Mouse (Mus musculus): Measurements from ENCODE around the gene Fam208a.
A peak's percentile ranks its signal among the peaks of the same experiment; 100 is the strongest.

The Fam208a gene

DNA sequence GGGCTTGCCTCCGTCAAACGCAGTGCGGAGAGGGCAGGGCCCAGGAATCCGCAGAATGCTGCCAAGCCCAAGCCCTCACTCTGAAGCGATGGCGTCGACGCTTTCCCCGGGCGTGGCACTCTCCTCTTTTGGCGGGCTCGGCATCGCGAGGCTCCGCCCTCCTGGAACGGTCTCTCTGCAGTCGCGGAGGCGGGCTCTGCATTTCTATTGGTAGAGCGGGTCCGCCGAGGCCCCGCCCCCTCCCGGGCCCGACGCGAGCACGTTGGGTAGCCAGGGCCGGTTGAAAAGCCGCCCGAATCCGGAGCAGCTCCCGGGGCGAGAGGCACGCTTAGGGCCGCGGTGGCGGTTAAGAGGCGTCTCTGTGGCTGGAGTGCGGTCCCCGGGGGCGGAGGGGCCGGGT is at the start of gene Fam208a:
Gene Fam208a, plus strand, starts transcription at position 262 of the 400 bp plus-strand sequence.
- peak; percentile 93 for DNase-seq (ENCODE audit: low spot score)

DNA sequence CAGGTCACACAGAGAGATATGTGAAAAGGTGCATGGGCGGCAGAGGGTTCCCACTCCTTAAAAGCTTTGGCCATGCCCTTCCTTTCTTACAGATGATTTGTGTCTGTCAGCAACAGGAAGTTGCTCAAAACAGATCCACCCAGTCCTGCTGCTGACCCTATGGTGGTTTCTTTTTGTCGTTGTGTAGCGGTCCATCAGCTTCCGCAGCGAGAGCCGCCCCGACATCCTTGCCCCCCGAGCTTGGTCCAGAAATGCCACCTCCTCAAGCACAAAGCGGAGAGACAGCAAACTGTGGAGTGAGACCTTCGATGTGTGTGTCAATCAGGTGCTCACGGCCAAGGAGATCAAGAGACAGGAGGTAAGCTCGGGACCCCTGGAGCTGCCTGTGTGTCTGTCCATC is 49.2 kb upstream of the Fam208a start:
- no peak for DNase-seq (ENCODE audit: low spot score)

DNA sequence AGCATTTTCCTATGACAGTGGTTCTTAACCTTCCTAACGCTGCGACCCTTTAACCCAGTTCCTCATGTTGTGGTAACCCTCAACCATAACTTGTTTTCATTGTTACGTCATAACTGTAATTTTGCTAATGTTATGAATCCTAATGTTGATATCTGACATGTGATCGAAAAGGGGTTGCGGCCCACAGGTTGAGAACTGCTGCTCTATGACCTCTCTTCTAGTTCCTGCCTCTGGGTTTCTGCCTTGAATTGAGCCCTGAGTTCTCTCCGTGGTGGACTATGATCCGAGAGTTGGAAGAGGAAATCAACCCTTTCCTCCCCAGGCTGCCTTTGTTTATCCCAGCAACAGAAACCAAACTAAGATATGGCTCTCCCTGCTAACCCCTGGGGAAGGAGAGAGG is 47.2 kb upstream of the Fam208a start:
- DNase-seq (ENCODE audit: low spot score), result no peak

DNA sequence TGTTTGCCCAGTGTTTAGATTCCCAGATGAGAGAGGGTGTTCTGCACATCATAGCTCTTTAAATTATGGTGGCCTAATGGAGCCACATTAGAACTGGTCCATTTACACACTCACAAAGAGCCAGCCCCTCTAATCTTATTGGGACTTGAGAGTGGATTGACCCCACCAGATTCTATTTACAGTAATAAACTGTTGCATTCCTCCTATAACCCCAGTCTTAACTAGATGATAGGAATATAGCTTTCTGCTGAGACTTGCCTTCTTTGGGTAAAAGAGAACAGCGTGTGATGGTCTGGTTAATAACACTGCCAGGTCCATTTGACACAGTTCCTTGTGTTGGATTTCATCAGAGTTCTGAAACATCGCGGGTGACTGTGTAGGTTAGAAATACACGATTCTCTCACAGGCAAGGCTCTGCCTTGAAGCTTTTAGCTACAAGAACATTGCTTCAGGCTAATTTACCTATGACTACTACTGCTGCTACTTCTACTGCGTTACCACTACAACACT is 45.3 kb upstream of the Fam208a start:
- DNase-seq (ENCODE audit: low spot score), result no peak

DNA sequence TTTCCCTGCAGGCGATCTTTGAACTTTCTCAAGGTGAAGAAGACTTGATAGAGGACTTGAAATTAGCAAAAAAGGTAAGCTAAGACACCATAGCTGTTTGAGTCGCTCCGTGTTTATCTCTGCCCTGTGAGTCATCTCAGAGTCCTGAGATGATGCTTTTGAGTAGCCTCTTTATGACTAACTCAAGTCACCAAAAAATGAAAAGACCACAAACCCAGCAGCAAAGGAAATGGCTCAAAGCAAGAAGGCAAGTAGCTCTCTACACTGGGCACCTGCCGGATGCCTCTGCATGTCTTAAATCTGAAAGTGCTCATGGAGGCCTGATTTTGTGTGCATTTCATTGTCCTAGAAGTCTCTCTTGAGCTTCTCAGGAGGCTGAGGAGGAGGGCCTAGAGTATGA is 44.5 kb upstream of the Fam208a start:
- DNase-seq (ENCODE audit: low spot score), result no peak

DNA sequence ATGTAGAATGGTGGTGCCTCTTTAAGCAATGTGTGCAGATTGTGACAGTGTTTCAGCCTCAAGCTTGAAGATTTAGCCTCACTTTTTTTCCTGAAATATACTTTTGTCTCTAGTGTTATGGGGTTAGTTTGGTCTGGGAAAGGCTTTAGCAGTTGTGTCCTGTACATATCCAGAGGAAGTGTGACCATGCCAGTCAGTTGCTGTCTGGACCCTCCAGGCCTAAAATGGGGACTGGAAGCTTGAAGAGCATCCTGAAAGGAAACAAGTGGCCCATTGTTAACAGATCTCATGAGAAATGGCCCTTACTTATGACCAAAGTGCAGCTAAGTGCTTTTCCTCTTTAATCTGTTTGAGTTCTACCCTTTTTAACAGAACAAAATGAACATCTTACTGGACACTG is 40.0 kb upstream of the Fam208a start:
- no peak for DNase-seq (ENCODE audit: low spot score)

DNA sequence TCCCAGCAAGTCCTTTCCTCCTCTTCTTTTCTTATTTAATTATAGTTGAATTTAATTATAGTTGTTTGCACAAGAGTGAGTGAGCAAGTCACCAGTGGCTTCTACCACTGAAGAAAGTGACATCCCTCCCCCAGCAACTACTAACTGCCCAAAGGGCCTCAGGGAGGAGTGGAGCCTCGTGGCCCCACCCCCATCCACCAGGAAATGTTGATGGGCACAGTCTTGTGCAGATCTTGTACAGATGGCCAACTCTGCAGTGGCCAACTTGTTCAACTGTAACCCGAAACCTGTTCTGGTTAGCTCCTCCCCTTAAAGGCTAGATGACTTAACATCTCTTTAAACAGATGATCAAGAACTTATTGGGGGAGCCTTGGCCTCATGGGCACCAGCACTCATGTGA is 38.9 kb upstream of the Fam208a start:
- DNase-seq (ENCODE audit: low spot score), result no peak

DNA sequence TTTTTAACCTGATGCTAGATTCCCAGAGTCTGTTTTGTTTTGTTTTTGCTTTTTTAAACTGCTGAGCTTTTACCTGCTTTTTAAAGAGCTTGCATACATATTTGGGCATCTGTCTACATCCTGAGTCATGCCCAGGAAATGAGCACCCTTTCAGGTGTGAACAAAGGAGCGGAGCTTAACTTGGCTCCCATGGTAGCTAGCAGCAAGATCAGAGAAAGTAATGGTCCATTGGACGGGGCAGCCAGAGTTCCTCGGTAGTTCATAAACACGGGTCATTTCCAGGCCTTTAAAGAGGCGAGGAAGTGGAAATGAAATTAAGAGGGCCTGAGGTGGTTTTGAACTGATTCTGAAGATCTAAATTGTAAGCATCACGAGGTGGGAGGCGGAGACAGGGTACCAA is 38.0 kb upstream of the Fam208a start:
- DNase-seq (ENCODE audit: low spot score), result no peak

DNA sequence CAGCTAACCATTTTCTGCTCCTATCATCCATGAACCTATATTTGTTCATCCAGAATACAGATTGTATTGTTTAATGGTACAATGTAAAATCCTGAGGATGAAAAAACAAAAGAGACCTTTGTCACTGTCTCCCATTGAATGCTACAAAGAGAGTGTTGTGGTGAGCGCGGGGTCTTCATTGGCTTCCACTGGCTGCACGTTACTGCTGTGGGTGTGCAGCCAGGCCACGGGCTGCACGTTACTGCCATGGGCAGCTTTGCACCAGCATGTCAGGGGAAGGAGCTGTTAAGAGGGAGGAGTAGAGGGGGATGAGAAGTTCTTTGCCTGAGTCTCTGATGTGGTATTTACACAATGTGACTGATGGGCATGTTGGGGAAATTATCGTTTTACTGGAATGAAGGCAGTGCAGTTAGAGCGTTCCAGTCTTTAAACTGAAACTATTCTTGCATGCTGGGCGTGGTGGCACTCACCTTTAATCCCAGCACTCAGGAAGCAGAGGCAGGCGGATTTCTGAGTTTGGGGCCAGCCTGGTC is 36.8 kb upstream of the Fam208a start:
- no peak for DNase-seq (ENCODE audit: low spot score)

DNA sequence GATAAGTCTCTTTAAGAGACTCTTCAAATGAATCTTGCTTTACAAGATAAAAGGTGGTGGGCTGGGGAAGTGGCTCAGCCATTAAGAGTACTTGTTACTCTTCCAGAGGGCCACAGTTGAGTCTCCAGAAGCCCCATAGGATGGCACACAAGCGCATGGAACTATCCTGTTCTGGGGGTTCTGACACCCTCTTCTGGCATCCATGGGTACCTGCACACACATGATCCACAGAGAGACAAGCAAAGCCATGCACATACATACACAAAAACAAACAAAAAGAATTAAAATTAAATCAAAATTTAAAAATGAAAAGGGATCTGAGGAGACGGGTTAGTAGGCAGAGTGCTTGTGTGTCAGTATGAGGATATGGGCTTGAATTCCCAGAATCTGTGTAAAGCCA is 36.0 kb upstream of the Fam208a start:
- no peak for DNase-seq (ENCODE audit: low spot score)

DNA sequence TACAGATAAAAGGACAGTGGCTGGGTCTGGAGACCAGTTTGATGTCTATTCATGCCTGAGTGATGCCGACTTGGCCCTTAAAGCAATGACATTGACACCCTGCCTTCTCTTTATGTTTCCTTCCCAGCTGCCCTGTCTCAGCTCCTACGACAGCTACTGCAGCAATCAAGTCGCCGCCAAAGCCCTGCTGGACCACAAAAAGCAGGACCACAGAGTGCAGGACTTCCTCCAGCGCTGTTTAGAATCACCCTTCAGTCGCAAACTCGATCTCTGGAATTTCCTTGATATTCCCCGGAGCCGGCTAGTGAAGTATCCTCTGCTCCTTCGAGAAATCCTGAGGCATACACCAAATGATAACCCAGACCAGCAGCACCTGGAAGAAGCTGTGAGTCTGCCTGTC is 34.8 kb upstream of the Fam208a start:
- DNase-seq (ENCODE audit: low spot score), result no peak

DNA sequence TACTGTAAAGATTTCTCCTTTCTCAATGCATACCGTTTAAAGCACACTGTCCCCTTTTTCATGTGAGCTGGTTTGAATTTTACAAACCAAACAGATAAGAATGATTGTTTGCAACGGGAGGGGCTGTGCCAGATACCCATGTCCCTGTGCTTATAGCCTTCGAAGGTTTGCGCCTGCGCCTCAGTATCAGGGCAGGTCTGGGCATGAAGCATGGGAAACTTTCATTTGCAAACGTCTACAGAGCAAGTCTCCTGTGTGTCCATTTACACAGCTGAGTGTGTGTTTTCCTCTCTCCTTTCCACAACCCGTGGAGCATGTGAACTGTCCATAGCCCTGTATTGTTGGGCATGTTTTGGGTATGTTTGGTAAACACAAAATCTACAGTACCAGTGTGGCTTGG is 32.2 kb upstream of the Fam208a start:
- DNase-seq (ENCODE audit: low spot score), result no peak

DNA sequence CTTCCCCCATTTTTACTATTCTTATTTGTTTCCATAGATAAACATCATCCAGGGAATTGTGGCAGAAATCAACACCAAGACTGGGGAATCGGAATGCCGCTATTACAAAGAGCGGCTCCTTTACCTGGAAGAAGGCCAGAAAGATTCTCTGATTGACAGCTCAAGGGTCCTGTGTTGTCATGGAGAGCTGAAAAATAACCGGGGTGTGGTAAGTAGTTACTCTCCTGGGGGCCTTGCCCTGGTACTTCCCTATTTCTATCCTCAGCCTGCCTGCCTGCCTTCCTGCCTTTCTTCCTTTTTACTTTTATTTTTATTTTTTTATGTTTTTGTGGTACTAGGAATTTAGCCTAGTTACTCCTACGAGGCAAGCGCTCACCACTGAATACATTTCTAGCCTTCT is 31.1 kb upstream of the Fam208a start:
- DNase-seq (ENCODE audit: low spot score), result no peak

DNA sequence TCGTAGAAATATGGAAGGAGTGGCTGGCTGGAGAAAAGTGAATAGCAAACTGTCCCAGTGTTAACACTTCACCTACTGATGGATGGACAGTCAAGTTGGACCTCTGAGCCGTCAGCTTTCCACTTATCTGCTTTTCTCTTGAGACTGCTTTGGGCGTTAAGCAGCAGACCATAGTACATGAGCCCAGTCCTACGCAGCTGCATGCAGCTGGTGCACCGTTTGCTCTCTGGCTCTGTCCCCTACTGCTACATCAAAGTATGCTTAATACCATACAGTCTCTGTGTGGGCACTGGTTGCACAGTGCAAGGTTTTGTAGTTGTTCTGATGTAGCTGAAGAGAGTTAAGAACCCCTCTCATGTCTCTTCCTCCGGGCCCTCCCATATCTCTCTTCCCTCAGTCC is 28.1 kb upstream of the Fam208a start:
- DNase-seq (ENCODE audit: low spot score), result no peak

DNA sequence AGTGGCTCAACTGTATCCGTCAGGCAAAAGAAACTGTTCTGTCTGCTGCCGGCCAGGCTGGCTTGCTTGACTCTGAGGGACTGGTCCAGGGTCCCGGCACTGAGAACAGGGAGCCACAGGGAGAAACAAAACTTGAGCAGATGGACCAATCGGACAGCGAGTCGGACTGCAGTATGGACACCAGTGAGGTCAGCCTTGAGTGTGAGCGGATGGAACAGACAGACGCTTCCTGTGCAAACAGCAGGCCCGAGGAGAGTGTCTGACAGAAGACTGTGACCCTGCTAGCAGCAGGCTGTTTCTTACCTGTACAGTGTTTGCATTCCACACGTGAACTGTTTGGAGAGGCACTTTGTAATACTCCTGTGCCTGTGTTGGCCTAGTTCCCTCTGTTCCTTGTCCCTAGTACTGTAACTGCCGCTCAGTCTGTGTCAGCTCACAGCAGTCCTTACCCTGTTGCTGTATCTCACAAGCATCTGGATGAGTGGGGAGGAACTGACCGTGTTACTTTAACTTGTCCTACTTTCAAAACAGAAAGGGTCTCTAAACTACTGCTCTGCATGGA is 26.8 kb upstream of the Fam208a start:
- DNase-seq (ENCODE audit: low spot score), result no peak

DNA sequence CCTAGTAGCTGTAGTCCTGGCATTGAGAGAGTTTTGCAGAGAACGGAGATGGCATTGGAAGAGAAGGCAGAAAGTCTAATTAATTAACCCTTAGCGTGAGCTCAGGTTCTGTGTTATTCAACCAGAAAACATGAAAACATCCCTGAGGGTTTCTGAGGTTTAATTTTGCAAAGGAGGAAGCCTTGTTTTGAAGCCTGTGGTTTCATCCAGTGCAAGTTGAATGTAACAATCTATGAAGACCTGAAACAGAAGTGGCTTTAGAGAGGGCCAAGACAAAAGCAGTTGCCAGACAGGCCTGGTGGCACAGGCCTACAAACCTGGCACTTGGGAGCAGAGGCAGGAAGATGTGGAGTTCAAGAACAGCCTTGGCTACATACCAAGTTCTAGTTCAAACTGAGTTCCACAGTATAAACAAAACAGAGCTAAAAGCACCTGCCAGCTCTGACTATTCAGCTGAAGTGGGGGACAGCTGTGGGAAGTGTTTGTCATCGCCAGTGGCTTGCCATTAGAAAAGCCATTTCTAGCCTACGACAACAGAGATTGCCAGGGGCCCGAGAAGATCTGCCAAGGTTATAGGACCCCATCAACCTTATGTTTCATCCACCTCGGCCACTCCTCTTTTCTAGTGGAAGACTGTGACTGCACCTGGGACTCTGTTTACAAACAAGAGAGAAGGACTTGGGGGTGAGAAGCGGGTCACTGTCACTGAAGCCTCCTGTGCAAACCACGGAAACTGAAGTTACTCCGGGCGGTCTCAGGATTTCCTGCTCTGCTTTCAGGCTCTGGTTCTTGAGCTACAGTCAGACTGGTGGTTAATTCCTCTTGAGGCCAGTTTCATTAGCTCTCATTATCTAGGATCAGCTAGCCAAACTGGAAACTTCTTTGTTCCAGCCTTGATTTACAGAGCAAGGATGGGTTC is 26.0 kb upstream of the Fam208a start:
- no peak for DNase-seq (ENCODE audit: low spot score)

DNA sequence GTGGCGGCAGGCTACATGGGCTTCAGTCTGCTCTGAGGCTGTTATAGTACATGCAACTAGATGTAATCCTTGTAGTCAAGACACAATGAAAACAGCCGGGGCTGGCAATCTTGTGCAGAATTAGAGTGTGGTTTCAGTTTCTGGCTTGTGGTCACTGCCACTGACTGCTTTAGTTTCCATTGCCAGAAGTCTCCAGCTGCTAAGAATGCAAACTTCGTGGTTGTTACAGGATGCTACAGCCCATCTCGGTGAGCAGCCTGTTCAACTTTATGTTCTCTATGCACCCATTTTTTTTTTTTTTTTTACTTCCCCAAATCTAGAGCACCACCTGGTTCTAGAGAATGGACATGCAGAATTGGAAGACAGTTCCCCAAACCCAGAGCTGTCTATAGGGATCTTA is 23.2 kb upstream of the Fam208a start:
- no peak for DNase-seq (ENCODE audit: low spot score)

DNA sequence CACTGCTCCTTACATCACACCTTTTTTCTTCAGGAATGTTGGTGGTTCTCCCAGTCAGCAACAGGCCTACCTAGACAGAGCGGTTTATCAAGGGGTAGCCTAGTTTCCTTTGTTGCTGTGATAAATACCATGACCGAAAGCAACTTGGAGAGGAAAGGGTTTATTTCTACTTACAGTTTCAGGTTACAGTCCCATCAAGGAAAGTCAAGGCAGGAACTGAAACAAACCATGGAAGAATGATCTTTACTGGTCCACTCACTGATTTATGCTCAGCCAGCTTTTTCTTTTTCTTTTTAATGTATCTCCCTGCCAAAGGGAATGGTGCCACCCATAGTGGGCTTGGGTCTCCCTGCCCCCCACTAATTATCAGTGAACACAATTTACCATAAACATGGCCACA is 22.7 kb upstream of the Fam208a start:
- no peak for DNase-seq (ENCODE audit: low spot score)

DNA sequence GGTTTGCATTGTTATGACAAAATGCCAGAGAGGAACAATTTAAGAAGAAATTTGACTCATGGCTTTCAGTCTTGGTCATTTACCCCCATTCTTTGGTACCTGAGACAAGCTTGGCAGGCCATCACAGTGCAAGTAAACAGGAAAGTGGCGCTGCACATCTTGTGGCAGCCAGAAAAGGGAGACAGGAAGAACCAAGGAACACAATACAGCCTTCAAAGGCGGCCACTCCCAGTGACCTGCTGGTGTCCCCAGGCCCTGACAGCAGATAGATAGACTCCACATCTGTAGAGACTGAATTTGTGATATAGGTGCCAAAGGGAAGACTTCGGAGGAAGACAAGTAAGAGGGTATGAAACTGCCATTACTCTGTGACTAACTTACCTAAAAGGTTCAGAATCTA is 20.4 kb upstream of the Fam208a start:
- no peak for DNase-seq (ENCODE audit: low spot score)

DNA sequence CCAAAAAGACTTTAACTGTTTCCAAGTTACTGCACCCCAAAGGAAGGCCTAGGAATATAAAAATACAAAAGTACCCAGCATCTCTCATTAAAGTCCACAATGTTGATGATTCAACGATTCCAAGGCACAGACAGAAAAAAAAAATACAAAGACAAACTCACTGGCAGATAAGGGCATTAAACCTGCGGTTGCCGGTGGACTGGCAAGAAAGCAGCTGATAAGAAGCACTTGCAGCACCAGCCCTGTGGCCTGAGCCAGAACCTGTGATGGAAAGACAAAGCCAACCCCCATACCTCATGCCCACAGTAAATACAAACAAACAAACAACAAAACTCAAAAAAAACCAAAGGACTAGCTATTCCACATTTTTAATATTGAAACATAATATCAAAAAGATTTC is 19.0 kb upstream of the Fam208a start:
- no peak for DNase-seq (ENCODE audit: low spot score)

DNA sequence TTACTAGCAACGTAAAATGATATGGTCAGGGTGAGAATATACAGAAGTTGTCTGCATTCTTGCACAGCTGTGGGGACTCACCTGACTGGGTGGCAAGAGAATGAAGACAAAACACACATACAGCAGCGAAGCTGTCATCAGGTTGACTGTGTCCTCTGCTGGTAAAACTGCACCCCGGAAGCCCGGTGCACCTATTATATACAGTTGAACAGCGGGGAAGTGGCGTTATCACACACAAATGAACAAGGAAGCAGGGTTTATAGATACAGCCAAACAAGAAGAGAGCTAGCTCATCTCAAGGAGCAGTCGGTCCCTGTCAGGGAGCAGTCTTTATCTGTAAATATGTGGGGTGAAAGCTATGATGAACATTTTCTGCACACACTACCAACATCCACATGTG is 17.1 kb upstream of the Fam208a start:
- no peak for DNase-seq (ENCODE audit: low spot score)

DNA sequence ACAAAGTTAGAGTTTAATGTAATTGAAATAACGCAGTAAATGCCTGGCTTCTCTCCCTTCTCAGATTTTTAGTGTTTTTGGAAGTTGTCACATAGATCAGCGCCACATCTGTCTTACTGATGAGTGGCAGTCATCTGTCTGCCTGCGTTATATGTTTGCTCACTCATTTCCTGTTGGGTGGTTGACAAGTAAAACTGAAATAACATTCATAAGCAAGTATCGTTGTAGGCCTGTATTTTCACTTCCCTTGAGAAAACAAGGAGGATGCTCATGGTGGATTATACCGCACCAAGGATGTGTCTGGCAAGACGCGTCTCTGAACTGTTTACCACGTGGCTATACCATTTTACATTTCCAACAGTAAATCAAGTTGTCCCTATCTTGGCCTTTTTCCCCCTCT is 15.9 kb upstream of the Fam208a start:
- no peak for DNase-seq (ENCODE audit: low spot score)

DNA sequence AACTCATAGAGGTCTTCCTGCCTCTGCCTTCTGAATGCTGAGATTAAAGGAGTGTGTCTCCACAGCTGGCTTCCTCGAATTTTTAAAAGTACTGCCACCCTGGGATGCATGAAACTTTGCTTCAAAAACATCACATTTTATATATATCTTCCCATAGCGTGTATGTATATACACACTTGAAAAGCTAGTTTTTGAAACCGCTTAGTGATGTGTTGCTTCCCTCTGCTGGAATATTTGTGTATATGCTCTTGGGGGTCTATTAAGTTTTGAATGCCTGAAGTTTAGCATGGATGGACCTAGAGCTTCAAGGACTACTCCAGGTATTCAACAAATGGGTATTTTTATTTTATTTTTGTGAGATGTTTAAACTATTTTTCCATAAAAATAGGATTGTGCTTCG is 14.7 kb upstream of the Fam208a start:
- peak; percentile 62 for DNase-seq (ENCODE audit: low spot score)
